Mouse (Mus musculus) erythroblast, embryonic 14.5 days (primary cell): ENCODE results near the gene Hectd4.

Experiments
- GATA1 ChIP-seq: IDR thresholded peaks from 2 replicates; pipeline ENCODE4 v1.6.1; 2012; ENCODE audit warnings: low read length, inconsistent platforms, mixed read lengths
- TAL1 ChIP-seq: IDR thresholded peaks from 3 replicates; pipeline ENCODE4 v1.6.1; 2012; ENCODE audit warnings: low read length, inconsistent platforms, mixed read lengths

DNA sequence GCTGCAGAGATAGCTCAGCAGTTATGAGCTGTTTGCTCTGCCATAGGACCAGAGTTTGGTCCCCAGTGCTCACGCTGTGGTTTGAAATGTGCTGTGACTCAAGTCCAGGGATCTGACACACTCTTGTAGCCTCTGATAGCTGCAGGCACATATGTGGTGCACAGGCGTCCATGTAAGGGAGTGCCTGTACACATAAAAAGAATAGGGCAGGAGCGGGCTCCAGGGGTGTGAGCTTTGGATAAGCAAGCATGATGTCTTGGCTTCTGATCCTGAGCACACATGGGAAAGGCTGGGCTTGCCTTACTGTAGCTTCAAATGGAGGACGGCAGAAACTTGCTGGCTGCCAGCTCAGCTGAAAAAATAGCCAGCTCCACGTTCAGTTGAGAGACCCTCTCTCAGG is 175.6 kb downstream of the Hectd4 start:
- TF ChIP-seq TAL1 (no peak), GATA1 (no peak)
